Mouse (Mus musculus) ES-Bruce4 (cell line): ENCODE results near the gene Itgb7.

Experiments used
- CTCF ChIP-seq: IDR thresholded peaks from one replicate; pipeline ENCODE4 v1.8.1; 2011; ENCODE audit warnings: low read depth, low read length
- EP300 ChIP-seq: IDR thresholded peaks from 2 replicates; pipeline ENCODE4 v1.6.1; 2011; ENCODE audit warnings: low read depth, low read length; ENCODE audit not compliant: insufficient read depth

- TF ChIP-seq CTCF (no peak), EP300 (0 out of 2 replicates have a peak, but pooled peaks have one; percentile 3)
Observed at GRCm38 (mm10) chr15:102202971-102203834, 28.5 kb downstream of the Itgb7 start, which contains the start of gene Zfp740.
